Mouse (Mus musculus) MN1 (cell line): ENCODE data around the gene Foxo3.
A peak's percentile ranks its signal among the peaks of the same experiment; 100 is the strongest.

ENCODE experiments used
- DNase-seq: peaks from one replicate; pipeline ENCODE4 v3.0.0-alpha.2; 2016; ENCODE audit warnings: low spot score

Gene Foxo3

DNA sequence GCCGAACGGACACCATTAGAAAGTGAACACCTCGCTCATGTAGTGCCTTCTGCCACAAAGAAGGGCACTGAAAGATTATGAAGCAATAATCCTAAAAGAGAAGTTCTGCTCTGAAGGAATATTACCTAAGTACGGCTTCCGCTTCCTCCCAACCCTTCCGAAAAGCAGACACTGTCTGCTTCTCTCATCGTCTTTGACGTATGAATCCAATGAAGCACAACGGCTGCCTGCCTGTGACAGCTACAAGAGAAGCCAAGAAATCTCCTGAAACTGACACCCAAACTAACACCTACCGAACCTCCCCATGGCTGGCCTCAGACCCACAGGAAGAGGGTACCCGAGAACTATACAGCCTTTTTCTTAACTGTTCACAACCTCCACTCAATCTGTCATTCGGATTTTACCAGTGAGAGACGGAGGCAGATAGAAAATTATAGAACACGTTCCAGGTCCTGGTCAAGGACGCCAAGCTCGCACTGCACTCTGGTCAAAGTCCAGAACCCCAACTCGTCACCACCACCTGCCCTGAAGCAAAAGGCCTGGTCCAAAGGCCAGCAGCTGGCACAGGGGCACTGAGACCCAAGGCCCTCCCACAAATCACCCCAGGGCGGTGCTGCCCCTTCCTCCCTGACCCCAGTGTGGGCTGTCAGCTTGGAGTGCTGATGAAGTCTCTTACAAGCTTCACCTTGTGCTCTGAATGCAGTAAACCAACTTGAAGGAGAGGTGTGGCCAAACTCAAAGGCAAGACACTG lies 51.2 kb downstream of the Foxo3 start:
- DNase-seq = no peak

DNA sequence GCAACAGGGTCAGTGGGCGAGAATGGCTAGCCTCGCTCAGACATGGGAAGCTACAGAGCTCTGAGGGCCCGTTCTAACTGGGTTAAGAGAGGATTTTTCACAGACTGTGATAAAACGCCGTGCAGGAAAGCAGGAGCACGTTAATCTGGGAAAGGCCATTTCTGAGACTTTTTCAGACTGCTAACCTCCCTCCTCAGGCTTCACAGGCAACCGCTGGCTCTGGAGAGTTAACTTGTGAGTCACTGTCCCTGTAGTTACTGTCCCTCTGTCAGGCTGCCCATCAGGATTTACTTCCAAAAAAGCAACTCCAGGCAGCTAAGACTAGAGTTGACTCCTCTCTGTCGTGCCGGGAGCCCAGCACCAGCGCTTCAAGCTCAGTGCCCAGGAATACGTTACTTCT lies 54.6 kb downstream of the Foxo3 start:
- no peak for DNase-seq

DNA sequence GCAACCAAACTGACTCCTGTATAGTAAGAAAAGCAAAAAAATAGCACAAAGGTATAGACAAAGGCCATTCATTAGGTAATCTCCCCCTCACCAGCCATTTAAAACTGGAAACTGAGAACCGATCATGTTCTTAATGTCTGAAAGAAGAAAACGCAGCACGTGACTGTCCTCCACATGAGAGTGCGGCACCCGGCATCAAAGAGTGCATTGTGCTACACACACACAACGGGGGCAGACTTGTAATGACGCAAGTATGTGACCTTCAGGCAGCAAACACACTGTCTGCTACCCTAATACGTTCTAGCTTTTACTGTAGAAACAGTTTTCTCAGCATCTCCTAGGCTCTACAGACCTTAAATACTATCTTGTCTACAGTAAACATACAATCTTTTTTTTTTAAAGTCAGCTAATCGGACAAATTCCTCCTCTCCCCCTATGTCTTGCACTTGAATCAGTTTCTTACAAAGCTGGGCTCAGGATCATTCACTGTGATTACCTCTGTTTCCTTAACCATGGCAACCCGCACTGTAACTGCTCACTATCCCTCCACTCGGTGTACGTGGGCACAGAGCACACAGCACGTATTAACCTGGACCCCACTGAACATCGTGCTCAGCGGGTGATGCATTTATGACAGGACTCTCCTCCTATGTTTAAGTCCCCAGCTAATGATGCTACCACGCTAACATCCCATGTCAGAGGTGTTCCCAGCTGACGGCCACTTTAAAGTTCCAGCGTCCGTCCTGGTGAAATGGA lies 55.2 kb downstream of the Foxo3 start:
- no peak for DNase-seq

DNA sequence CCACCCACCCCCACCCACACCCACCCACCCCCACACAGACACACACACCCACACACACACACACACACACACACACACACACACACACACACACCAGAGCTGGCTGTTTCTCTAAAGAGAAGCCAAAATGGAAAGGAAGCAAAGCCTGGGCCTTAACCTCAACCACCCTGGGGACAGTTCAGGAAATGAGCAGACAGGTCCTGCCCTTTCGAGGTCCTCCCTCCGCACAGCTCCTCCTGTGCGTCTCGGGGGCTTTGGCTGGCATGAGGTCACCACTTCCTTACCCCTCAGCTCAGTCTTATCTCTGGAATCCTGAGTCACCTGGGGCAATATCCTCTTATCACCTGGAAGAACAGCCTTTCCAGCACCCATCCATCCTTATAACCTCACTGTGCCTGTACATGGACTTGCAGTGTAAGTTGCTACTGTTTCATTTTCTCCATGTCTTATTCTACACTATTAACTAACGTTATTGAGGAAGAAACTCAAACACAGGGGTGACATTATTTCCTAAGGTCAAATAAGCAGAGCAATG lies 56.1 kb downstream of the Foxo3 start:
- DNase-seq = no peak

DNA sequence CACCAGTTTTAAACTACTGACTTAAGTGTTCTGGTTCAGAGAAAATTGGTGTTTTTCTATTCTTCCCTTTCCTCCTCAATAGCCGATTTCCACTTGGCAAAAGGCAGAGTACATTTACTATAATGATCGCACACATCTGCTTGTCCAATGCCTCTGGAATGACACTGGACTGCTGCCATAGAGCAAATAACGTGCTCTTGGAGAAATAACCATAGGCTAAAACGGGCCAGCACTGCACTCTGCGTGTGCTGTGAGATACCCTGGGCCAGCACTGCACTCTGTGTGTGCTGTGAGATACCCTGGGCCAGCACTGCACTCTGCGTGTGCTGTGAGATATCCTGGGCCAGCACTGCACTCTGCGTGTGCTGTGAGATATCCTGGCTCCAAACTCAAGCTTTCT lies 65.1 kb downstream of the Foxo3 start:
- no peak for DNase-seq

DNA sequence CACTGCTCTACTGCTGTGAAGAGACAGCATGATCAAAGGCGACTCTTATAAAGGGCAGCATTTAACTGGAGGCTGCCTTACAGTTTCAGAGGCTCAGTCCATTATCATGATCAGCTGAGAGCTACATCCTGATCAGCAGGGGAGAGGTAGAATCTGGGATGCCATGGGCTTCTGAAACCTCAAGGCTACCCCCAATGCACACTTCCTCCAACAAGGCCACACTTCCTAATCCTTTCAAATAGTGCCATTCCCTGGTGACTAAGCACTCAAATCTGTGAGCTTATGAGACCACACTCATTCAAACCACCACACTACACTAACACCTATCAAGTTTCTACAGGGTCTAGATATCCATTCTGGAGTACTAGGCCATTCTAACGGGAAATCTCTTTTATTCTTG lies 65.9 kb downstream of the Foxo3 start:
- no peak for DNase-seq

DNA sequence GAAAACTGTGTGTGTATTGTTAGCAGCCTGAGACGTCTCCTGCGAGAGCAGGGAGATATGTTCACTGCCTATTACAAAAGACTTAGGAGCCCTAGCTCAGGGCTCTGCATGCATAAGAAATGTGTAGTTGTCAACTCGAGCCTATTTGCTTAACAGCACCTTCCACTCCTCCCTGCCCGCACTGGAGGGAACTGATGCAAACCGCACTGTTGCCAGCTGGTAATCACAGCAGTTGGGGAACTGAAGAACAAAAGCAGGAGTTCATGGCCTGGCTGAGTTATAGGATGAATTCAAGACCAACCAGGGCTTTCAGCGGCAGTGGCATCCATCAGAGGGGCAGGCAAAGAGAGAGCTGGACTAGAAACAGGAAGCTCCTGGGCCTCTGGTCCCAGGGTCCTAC lies 66.7 kb downstream of the Foxo3 start:
- no peak for DNase-seq

DNA sequence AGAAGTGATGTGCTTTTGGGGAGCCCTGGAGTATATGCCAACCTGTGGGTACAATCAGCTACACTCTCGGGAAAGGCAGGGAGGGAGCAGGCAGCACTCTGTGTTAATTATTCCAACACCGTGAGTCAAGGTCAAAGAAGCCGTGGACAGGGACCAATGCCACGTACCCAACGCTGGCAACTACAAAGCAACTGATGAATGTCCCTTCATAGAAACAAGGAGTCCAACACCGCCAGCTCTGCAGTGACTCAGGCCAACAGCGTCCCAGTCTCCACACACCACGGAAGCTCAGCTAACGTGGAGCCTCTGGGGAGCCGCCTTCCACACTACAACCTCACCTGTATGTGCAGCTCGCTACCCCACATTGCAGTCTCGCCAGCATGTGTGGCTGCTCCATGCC lies 68.9 kb downstream of the Foxo3 start:
- DNase-seq = no peak

DNA sequence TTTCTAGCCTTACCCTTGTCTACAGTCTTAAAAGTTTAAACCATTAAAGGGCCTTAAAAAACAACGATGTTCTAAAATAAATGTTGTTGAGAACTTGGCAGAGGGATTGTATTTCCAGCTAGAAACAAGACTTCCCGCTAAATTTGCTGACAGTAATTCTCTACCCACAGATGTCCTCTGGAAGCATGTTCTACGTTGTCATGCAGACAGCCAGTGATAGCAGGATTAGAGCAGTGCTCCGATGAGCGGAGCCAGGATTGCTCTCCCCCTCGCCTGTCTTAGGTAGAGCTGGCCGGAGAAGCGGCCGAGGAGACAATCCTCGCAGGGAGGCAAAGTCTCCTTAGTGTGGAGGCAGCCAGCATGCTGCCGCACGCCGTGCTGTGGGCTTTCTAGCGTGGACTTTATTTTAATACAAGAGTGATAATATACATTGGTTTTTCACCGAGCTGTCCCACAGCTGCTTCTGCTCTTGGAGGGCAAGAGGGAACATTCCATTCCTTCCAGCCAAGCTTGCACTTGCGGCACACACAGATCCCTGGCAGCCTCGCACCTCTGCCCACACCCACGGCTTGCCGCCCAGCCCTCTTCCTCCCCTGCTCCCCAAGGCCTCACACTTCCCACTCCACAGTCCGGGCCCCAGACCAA lies 71.7 kb downstream of the Foxo3 start:
- no peak for DNase-seq

DNA sequence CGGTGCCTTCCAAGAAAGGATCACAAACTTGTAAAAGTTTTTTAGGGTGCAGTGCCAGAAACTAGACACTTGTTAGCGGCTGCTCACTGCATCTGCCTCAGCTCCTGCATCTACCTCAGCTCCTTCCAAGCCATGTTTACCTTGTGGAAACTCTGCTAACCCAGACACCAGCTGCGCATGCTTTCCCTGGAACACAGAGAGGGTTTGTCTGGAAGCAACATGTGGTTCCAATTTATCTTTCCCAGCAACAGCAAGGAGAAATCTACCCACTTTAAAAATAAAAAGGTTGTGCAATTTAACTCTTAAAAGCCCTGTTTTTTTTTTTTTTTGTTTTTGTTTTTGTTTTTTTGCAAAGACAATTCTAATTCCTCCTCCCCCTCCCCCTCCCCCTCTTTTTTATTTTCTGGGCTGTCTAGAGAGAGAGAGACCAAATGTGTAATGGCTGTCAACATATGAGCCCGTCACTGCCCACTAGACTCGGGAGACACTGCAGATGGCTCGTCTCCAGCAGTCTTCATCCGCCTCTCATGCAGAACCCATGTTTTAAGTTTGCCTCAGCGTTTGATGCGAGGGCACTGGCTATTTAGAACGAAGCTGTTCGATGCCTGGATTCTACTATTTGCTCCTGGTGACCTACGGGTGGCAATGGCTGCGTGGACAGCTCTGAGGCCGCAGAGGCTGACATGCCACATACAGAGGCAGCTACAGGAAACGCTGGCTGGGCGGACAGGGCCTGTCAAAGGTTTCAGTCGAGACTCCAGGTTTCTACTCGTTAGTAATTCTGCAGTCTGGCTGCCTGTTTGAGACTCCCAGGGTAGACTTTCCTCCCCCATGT lies 73.0 kb downstream of the Foxo3 start:
- DNase-seq = no peak

DNA sequence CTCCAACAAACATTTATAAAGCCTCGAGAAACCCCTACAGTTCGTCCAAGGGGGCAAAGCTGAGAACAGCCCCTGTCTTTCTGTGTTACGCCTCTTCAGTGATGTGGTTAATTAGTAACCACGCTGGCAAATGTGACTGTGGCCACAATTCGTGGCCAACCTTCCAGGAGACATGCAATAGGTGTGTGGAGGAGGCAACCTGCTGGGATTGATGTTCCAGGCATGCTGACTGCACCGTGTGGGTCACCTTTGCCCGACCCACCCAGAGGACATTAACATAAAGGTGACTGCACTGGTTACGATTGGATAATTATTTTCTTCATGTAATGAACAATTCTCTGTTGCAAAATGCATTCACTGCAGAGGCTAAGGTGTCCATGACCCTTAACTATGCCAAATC lies 74.0 kb downstream of the Foxo3 start:
- no peak for DNase-seq

DNA sequence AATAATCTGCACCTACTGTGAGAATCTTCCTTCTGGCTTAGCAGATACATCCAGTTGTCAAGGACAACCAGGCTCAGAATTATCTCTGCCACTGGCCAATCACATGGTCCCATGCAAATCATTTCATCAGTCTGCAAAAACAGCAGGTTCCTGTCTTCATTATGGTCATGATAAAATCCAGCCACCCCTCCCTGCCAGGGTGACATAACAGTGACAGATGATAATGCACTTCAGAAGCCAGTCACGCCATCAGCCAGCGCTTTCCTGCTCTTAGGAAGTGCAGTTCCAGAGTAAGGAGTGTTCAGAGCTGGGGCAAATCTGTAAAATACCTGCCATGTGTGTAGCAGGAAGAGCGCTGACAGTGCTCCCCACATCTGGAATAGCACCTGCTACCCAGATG lies 77.1 kb downstream of the Foxo3 start:
- peak; percentile 92 for DNase-seq

DNA sequence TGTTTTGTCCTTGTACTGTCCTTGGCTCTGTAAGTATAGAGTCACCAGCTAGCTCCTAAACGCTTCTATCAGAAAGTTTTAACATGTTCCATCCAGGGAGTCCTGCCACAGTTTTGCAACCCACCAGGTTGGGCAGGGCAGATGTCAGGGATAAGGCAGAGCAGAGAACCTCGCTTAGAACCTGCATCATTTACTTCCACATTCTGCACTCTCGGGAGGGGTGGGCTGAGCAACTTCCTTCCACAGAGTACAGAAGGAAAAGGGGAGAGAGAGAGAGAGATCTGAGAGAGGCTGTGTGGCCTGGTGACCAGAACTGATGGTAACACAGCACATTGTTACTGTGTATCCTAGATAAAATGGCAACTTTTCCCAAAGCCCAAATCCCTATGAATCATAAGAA lies 77.9 kb downstream of the Foxo3 start:
- DNase-seq = no peak

DNA sequence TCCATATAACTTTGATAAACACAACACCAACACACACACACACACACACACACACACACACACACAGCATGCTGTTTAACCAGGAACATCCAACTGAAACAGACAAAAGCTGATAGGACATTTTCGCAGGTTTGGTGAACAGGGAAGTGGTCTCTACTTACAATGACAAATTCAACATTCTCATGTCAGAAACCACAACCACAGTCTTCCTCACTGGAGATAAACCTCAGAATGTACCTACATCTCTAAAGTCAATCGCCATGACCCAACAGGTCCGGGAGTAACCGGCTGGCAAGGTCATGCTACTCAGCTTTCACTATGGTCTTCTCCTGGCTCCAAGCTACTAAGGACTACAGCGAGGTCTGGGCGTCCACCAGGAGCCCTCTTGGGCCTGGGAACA lies 81.8 kb downstream of the Foxo3 start:
- DNase-seq = no peak

DNA sequence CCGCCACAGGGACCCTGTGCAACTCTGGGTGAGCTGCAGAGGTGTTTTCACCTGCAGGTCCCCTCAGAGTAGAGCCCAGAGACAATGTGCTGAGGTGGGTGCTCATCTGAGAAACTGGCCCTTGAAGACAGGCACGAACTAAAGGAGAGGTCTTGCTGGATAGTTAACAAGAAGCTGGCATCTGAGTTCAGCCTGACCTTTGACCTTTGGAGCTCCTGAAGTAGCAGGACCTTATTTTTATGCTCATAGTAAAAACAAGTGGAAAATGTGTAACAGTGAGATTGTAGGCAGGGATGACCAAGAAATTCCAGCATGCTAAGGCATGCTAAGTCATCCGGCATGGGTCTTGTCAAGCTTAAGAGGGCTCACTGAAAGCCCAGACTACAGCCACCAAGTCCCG lies 82.6 kb downstream of the Foxo3 start:
- no peak for DNase-seq

DNA sequence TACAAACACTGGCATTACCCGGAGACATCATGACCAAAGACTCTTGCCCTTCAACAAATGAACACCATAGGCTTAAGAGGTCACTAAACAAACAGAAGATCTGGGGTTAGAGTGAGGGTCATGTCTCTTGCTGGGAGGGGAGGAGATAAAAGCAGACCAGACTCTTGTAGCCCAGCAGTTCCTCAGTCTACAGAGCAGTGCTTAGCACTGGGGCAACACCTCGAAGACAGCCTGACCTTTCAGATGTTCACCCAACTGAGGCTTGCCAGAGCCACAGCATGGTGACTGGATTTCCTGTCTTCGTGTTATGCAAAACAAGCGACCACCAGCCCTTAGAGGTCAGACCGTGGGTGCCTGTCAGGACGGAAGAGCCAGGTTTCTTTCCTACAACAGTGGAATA lies 83.6 kb downstream of the Foxo3 start:
- no peak for DNase-seq

DNA sequence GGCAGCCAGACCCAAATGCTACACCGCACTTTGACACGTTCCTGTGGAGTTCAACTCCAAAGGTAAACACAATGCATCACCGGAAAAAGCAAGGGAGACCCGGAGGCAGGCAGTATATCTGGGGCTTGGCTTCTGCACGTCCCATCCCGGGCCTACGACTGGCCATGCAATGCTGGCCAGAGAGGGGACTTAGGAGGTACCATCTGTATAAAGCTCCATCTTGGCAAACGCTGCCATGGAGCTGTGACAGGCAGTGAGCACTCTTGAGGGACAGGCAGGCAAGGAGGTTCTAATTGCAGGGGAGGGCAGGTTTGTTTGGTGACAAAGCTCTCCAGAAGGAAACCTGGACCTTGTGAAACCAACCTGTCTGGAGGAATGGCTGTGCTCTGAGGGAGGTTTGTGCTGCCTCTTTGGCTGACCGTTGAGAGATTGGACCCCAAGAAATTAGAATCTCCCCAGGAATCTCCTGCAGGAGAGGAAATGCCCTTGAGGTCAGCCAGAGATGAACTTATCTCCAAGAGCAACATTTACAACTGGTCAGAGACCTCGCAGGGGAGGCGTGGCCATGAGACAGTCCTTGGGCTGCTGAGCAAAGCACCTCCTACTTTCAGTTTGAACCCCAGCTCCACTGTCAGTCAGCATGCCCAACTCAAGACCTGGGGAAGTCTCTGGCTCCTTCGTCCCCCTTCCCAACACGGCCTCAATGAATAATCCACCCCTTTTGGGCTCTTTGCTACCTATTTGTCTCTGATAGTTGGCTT lies 86.7 kb downstream of the Foxo3 start:
- DNase-seq = no peak

DNA sequence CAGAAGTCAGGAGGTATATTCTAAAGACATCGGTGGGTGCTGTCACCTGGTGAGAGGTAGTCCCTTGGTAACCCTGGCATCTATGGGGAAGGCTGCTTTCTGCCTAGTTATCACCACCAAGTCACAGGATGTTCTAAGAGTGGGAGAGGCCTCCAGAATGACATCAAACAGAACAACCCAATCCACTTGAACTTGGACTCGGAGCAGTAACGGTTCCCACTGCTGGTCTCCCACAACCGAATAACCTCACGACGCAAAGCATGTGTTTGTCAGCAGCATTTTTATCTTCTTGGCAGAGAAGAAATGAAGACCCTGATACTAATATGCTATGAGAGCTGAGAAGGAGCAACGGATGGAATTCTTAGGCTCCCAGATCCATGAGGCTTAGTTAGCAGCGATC lies 87.5 kb downstream of the Foxo3 start:
- DNase-seq = no peak

DNA sequence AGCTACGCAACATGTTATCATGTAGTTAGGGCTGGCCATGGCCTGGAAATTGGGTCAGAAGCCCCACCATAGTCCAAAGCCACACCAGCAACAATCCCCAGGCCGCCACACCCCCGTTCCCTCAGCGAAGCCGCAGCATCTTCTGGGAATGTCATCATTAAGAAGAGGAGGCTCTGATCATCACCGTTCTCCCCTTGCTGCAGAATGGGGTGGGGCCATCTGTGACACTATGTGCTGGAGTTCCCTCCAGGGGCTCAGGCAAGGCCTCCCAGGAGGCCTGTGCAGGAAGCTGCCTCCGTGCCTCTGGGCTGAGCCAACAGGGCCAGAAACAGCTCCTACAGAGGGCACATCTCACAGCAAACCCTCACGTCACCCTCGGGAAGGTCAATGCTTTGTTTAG lies 88.5 kb downstream of the Foxo3 start:
- no peak for DNase-seq

DNA sequence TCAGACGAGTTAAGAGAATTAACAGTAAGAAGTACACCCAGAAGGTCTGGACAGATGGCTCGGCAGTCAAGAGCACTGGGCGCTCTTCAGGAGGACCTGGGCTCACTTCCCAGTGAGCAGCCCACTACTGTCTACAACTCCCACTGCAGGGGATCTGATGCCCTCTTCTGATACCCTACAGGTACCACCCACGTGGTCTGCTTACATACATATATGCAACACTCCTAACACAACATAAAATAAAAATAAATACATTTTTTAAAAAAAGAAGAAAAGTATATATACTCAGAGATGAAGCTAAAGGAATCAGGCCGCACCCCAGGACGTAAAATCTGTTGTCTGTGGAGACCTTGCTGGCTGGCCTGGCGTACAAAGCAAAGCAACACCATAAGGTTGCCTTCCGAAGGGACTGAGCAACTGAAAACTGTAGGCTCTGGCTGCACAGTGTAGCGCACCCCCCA lies 89.6 kb downstream of the Foxo3 start:
- DNase-seq = no peak

DNA sequence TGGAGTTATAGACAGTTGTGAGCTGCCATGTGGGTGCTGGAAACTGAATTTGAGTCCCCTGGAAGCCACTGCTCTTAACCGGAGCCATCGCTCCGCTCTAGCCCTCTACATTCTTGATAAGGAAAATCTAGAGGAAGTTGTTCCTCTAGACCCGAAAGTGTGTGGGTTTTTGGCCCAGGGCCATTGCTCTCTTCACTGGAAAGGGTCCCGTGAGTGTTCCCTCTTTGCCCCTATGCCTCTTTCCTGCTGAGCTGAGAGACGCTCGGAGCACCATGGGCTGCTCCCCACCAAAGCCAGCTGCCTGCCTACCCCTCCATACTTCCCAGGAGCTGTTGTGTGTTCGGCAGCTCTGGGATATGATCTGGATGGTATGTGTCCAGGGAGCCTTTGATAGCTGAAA lies 96.2 kb downstream of the Foxo3 start:
- DNase-seq = no peak
